Mouse (Mus musculus): ENCODE data around the gene Man1a.

- TF ChIP-seq EP300 (IDR thresholded peaks at IDR 0.05; ENCODE audit: low read depth) (no peak), CTCF (IDR thresholded peaks at IDR 0.05; ENCODE audit: low read depth) (no peak)
Measured at GRCm38 (mm10) chr10:53881310-53881709, 195.1 kb downstream of the Man1a start.
